Mouse (Mus musculus) midbrain, postnatal 0 days (tissue): ENCODE measurements around the gene Actn4. TPM values are rescaled to one million over a fixed set of nuclear protein-coding genes. Genes with fewer than 3 reads are reported as not detected.

Experiments
- ATAC-seq: fragments of 200-750 bp; cut with Nextera tagmentation; 2 replicates; pipeline ENCODE4 v1.8.0; 2017; ENCODE audit warnings: moderate number of reproducible peaks, mild to moderate bottlenecking, moderate TSS enrichment, moderate library complexity; ENCODE audit not compliant: low FRiP score
- DNase-seq: peaks from one replicate; pipeline ENCODE4 v3.0.0-alpha.2; 2015; ENCODE audit warnings: low spot score
- H3K27ac ChIP-seq: fragments of 300-500 bp; sonication (generic); 2 replicates; pipeline ENCODE4 v1.5.1; 2014; ENCODE audit warnings: low read depth, mild to moderate bottlenecking, low read length, mixed read lengths
- H3K27me3 ChIP-seq: fragments of 300-500 bp; sonication (generic); 2 replicates; pipeline ENCODE4 v1.6.1; 2014; ENCODE audit warnings: low read length, control low read depth, mixed read lengths; ENCODE audit not compliant: insufficient read depth
- H3K36me3 ChIP-seq: fragments of 300-500 bp; sonication (generic); 2 replicates; pipeline ENCODE4 v1.6.1; 2014; ENCODE audit warnings: low read length, control low read depth, mixed read lengths; ENCODE audit not compliant: insufficient read depth
- H3K4me1 ChIP-seq: fragments of 300-500 bp; sonication (generic); 2 replicates; pipeline ENCODE4 v1.6.1; 2014; ENCODE audit warnings: mild to moderate bottlenecking, control low read depth, antibody characterized with exemption, low read length, mixed read lengths; ENCODE audit not compliant: insufficient read depth
- H3K4me2 ChIP-seq: fragments of 300-500 bp; sonication (generic); 2 replicates; pipeline ENCODE4 v1.6.1; 2014; ENCODE audit warnings: low read depth, mild to moderate bottlenecking, low read length, mixed read lengths; ENCODE audit not compliant: poor library complexity, severe bottlenecking
- H3K4me3 ChIP-seq: fragments of 300-500 bp; sonication (generic); 2 replicates; pipeline ENCODE4 v1.5.1; 2014; ENCODE audit warnings: low read depth, mild to moderate bottlenecking, low read length, moderate library complexity
- H3K9ac ChIP-seq: fragments of 300-500 bp; sonication (generic); replicated peaks from 2 replicates; pipeline ENCODE4 v1.6.1; 2014; ENCODE audit warnings: mild to moderate bottlenecking, low read length, moderate library complexity, mixed read lengths; ENCODE audit not compliant: poor library complexity, severe bottlenecking
- H3K9me3 ChIP-seq: fragments of 300-500 bp; sonication (generic); 2 replicates; pipeline ENCODE4 v1.6.1; 2016; ENCODE audit warnings: low read length, control low read depth
- CTCF ChIP-seq: IDR thresholded peaks from 2 replicates; pipeline ENCODE4 v1.5.1; 2016; ENCODE audit warnings: antibody characterized with exemption, mild to moderate bottlenecking
- WGBS: fragments of 180-500 bp; shearing (Covaris S2); extraction: QIAGEN DNeasy Blood & Tissue Kit; methylation state at CpG from one replicate; pipeline ENCODE4 v1.1.7; 2014; 5-methylcytosine and 5-hydroxymethylcytosine counted together
- polyA plus RNA-seq: library from polyadenylated mRNA; unstranded; fragments of >200 nt; fragmentation: Nextera tagmentation; extraction: Ambion mirVana; gene quantifications from 2 replicates; pipeline ENCODE4 v1.2.1, GENCODE M21; 2015
- total RNA-seq: library from RNA; depleted of rRNA; stranded (reverse); fragments of >200 nt; gene quantifications from 2 replicates; pipeline ENCODE4 v1.2.3, GENCODE M21; 2014

Actn4 gene
- total and polyA plus RNA-seq, 2 experiments from 2014 or later = 74.7 to 101 TPM

DNA sequence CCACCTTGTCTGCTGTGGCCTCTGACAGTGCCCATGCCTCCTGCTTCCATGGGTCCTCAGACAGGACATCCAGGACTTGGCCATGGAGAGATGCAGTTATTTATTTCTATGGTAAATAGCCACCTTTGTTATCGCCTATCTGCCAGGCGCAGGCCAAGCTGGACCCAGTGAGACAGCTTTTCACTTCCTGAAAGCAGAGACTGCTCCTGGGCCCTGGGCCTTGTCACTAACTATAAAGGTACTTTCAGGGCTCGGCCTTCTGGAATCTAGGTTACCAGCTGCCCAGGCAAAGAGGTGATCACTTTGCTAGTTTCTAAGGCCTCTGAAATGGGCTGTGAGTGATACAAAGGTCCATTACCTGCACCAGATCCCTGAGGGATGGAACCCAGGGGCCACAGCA is 37.3 kb downstream of the Actn4 start:
- H3K9me3 ChIP-seq = no peaks in the 10 kb centered on the region
- ATAC-seq (no peak), DNase-seq (no peak)
- WGBS = 93% methylated on average over 3 of the region's 3 CpGs
- no peak overlapping the region for H3K27ac ChIP-seq
- peaks cover 5% of the 10 kb centered on the region; the same call in 1 of the 2 replicates for H3K4me1 ChIP-seq
- H3K27me3 ChIP-seq = no peaks in the 10 kb centered on the region
- no peak overlapping the region for H3K4me3 ChIP-seq
- no peaks in the 10 kb centered on the region for H3K36me3 ChIP-seq
- TF ChIP-seq CTCF = no peak
- no peak overlapping the region for H3K4me2 ChIP-seq
- H3K9ac ChIP-seq = no peak overlapping the region

DNA sequence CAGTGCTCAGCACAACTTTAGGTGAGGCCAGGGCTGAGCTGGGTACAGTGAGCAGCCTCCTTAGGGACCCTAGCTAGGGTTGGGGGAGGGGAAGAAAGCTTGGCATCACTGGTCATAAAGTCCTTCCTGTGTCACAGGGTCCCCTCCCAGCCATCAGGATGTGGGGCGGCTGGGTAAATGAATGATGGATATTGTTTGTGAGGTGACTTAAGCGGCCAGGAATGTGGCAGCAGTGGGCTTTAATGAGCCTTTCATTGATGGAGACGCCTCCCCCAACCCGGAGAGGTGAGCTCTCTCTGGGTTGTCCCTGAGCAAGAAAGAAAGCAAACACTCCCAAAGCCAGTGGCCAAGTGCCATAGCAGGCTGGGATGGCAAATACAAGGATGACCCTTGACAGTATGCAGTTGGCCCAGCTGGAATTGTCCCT is 38.3 kb downstream of the Actn4 start:
- 0 out of 2 replicates have a peak overlapping the region, but pooled peaks have one; percentile 43 for H3K27ac ChIP-seq
- H3K4me2 ChIP-seq = no peak overlapping the region
- H3K27me3 ChIP-seq = no peaks in the 10 kb centered on the region
- no peaks in the 10 kb centered on the region for H3K36me3 ChIP-seq
- TF ChIP-seq CTCF = no peak
- no peak overlapping the region for H3K9ac ChIP-seq
- ATAC-seq = no peak
- no peak overlapping the region for H3K4me3 ChIP-seq
- H3K4me1 ChIP-seq = peaks cover 5% of the 10 kb centered on the region; the same call in 1 of the 2 replicates
- H3K9me3 ChIP-seq = no peaks in the 10 kb centered on the region
- 13% methylated on average over 4 of the region's 4 CpGs for WGBS
- DNase-seq = no peak

DNA sequence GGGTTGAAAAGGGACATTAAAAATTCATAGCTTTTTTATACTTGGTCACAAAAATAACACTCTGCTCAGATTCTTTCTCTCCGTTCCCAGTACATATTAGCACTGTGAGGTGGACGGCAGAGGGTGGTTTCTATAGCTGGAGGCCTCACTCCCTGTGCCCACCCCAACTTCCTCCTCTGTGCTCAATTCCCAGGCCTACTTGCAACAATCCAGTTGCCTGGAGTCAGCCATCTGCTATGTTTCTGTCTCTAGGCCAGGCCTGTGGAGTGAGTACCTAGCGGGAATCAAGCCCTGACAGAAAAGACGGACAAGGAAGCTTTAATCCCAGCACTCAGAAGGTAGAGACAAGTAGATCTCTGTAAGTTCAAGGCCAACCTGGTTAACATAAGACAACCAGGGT is 39.5 kb downstream of the Actn4 start:
- TF ChIP-seq CTCF = no peak
- Histone ChIP-seq H3K27ac (no peak overlapping the region), H3K27me3 (no peaks in the 10 kb centered on the region), H3K9ac (no peak overlapping the region), H3K4me3 (no peak overlapping the region), H3K4me1 (peaks cover 5% of the 10 kb centered on the region; the same call in 1 of the 2 replicates), H3K36me3 (peaks cover 4% of the 10 kb centered on the region; the same call in 1 of the 2 replicates), H3K9me3 (no peaks in the 10 kb centered on the region), H3K4me2 (no peak overlapping the region)
- WGBS = 61% methylated on average over 4 of the region's 4 CpGs
- DNase-seq = no peak
- no peak for ATAC-seq

DNA sequence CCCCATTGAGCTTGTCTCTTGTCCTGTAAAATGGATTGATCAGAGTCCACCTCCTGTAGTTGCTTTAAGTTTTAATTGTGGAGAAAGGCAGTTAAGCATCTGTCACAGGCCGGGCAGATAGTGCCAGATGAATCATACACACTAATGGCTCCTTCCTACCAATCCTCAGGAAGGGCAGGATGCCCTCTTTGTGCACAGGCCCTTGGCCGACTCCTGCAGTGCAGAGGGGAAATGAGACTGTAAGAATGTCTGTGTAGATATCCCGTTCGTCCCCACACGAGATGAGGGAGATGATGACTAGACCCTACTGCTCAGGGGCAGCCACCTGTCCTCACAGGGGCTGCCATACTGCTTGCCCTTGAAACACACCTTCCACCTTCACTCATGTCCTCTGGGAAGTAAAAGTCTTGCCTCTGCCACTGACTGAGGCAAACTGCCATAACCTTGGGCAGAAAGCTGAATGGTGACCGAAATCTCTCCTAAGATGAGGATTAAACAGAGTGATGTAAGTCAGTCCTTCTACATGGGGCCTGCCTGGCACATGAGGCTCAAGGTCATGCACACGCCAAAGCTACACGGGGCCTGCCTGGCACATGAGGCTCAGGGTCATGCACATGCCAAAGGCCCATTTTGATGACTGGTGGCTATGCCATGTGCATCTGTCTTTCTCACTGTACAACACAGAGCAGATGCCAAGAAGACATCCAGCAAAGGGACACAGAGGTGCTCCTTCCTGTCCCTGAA is 40.2 kb downstream of the Actn4 start:
- H3K4me1 ChIP-seq = peaks cover 5% of the 10 kb centered on the region; the same call in 1 of the 2 replicates
- H3K27ac ChIP-seq = no peak overlapping the region
- H3K9me3 ChIP-seq = no peaks in the 10 kb centered on the region
- WGBS = 88% methylated on average over 8 of the region's 8 CpGs
- no peak for DNase-seq
- no peak for TF ChIP-seq CTCF
- no peak overlapping the region for H3K4me3 ChIP-seq
- no peak for ATAC-seq
- no peaks in the 10 kb centered on the region for H3K27me3 ChIP-seq
- H3K9ac ChIP-seq = no peak overlapping the region
- peaks cover 9% of the 10 kb centered on the region; the same call in 1 of the 2 replicates for H3K36me3 ChIP-seq
- H3K4me2 ChIP-seq = no peak overlapping the region

DNA sequence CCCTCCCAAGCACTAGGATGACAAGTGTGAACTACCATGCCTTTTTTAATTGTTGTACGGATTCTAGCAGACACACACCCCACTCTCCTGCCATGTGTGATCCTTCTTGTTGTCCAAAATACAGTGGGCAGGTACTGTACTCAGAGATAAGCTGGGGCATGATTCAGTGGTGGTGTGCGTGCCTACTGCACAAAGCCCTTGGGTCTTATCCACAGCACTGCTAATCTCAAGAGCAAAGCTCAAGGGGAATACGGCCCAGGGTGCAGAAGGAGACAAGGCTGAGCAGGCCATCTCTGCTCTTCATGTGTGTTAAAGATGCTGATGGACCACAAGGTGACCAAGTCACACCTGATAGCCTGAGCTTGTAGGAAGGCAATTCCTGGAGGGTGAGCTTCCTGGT is 41.0 kb downstream of the Actn4 start:
- Histone ChIP-seq H3K4me1 (peaks cover 5% of the 10 kb centered on the region; the same call in 1 of the 2 replicates), H3K27me3 (no peaks in the 10 kb centered on the region), H3K4me2 (no peak overlapping the region), H3K9me3 (no peaks in the 10 kb centered on the region), H3K4me3 (no peak overlapping the region), H3K36me3 (peaks cover 11% of the 10 kb centered on the region; the same call in 1 of the 2 replicates), H3K27ac (no peak overlapping the region), H3K9ac (no peak overlapping the region)
- 93% methylated on average over 3 of the region's 3 CpGs for WGBS
- ATAC-seq (no peak), DNase-seq (no peak)
- no peak for TF ChIP-seq CTCF

DNA sequence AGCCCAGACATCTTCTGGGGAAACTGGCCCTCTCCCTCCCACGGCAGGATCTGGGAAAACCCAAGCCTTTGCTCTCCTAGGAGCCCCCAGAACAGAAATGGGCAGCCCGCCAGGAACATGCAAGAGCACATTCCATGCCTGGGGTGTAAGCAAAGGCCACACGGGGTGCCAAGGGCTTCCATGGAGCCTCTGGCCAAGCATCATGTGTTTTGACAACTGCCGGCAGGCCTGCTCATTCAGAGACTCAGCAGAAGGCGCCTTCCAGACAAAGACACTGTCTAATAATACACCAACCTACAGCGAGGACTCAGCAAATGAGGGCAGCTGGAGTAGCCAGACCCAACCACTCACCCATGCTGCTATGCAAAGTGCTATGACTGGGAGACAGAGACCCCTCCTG is 42.3 kb downstream of the Actn4 start:
- 36% methylated on average over 6 of the region's 6 CpGs for WGBS
- ATAC-seq (peak; percentile 60), DNase-seq (peak; percentile 87)
- no peak for TF ChIP-seq CTCF
- H3K4me2 ChIP-seq = no peak overlapping the region
- peaks cover 25% of the 10 kb centered on the region for H3K36me3 ChIP-seq
- no peak overlapping the region for H3K4me3 ChIP-seq
- no peaks in the 10 kb centered on the region for H3K9me3 ChIP-seq
- H3K27ac ChIP-seq = no peak overlapping the region
- H3K9ac ChIP-seq = no peak overlapping the region
- H3K4me1 ChIP-seq = peaks cover 5% of the 10 kb centered on the region; the same call in 1 of the 2 replicates
- no peaks in the 10 kb centered on the region for H3K27me3 ChIP-seq
